Mouse (Mus musculus) adipose tissue, adult 10 weeks (tissue): ENCODE measurements around the gene Tsku. TPM values are rescaled to one million over a fixed set of nuclear protein-coding genes. Genes with fewer than 3 reads are reported as not detected.

Experiments
- polyA plus RNA-seq: library from polyadenylated mRNA; stranded (reverse); fragments of 350-450 nt; fragmentation: Illumina TruSeq; extraction: RNeasy Lipid Tissue Mini Kit (QIAGEN cat#74804); gene quantifications from one replicate; pipeline ENCODE4 v1.2.3, GENCODE M21; 2014; ENCODE audit warnings: low read depth, low replicate concordance

Gene Tsku
- polyA plus RNA-seq: 7.6 TPM

GRCm38 (mm10) chr7:98361063-98361652, at the start of gene Tsku:
Gene Tsku (minus strand): TSS chr7:98361328.

GRCm38 (mm10) chr7:98321083-98321482, 40.0 kb downstream of the Tsku start, which contains the start of gene Acer3:
Gene Acer3 (minus strand): TSS chr7:98321208.

Other genes starting within 250 kb of the Tsku start
- 15.7 TPM for gene Myo7a, start 241.8 kb downstream of the Tsku start, polyA plus RNA-seq
- 10.6 TPM for gene Omp, start 215.8 kb downstream of the Tsku start, polyA plus RNA-seq
- 89.1 TPM for gene Capn5, start 183.1 kb downstream of the Tsku start, polyA plus RNA-seq
- 0.16 TPM for gene B3gnt6, start 161.8 kb downstream of the Tsku start, polyA plus RNA-seq
- 12.6 TPM for gene Acer3, start 40.1 kb downstream of the Tsku start, polyA plus RNA-seq
- not detected for gene Gucy2d, start 79.1 kb upstream of the Tsku start, polyA plus RNA-seq
- 10.6 TPM for gene Lrrc32, start 128.0 kb upstream of the Tsku start, polyA plus RNA-seq